Mouse (Mus musculus) regulatory T cell (primary cell): ENCODE measurements around the gene Sowahb.

Experiments used
- in situ Hi-C: fragments of 300-600 bp; cut with MboI, MseI; formaldehyde crosslinking; loops from one replicate; pipeline ENCODE4 v1.15.1; 2025; ENCODE audit warnings: high pct_unique_total_duplicates

Sowahb gene

GRCm38 (mm10) chr5:93044584-93045370 lies at the start of gene Sowahb:
Gene Sowahb (minus strand): TSS chr5:93045022.
- in situ Hi-C loops: no loop called here

GRCm38 (mm10) chr5:93093638-93094527 lies 49.1 kb upstream of the Sowahb start:
- in situ Hi-C loops: loop anchor here (5.0 kb wide), 1 partner anchor 173 kb away; the partner anchor contains the start of gene Ccng2

GRCm38 (mm10) chr5:93092857-93093622 lies 48.2 kb upstream of the Sowahb start, which contains the start of gene Sept11:
Gene Sept11 (plus strand): TSS chr5:93093437.
- in situ Hi-C loops: loop anchor here (5.0 kb wide), 1 partner anchor 174 kb away; the partner anchor contains the start of gene Ccng2

- in situ Hi-C loops: loop anchor here (5.0 kb wide), 1 partner anchor 175 kb away; the partner anchor contains the start of gene Ccng2
Measured at GRCm38 (mm10) chr5:93092147-93092781, 47.4 kb upstream of the Sowahb start.

GRCm38 (mm10) chr5:93091266-93091665 lies 46.4 kb upstream of the Sowahb start:
- in situ Hi-C loops: loop anchor here (5.0 kb wide), 1 partner anchor 176 kb away; the partner anchor contains the start of gene Ccng2

- in situ Hi-C loops: no loop called here
Measured at GRCm38 (mm10) chr5:93085900-93086299, 41.1 kb upstream of the Sowahb start.

- in situ Hi-C loops: no loop called here
Measured at GRCm38 (mm10) chr5:93085015-93085598, 40.3 kb upstream of the Sowahb start.

- in situ Hi-C loops: no loop called here
Measured at GRCm38 (mm10) chr5:93079596-93079995, 34.8 kb upstream of the Sowahb start.

DNA sequence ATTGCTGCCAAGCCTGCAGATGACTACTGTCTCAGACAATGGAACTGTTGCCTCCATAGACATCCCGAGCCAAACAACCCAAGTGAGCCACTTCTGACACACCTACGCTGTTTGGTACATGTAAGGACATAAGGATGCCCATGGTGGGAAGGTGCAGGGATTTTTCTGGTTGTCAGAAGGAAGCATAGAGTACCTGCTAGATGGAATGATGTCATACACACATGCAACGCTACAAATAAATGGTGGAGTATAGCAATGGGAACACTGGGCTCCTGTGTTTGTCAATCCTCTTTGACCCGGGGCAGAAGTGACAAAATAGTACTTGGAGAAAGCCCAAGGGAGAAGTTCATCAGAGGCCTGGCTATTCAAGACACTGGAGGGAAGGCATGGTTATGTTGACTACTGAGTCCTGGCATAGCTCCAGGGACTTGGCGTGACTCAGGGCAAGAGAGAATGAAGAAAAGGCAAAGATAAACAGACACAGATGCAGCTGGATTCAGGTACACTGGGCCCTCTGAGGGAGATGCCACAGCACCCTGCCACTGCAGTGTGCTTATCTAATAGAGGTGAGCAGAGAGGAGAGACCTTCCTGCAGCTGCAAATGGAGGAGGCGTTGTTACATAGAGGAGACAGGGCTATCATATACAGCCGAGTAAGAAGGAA lies 33.0 kb upstream of the Sowahb start:
- in situ Hi-C loops: no loop called here

DNA sequence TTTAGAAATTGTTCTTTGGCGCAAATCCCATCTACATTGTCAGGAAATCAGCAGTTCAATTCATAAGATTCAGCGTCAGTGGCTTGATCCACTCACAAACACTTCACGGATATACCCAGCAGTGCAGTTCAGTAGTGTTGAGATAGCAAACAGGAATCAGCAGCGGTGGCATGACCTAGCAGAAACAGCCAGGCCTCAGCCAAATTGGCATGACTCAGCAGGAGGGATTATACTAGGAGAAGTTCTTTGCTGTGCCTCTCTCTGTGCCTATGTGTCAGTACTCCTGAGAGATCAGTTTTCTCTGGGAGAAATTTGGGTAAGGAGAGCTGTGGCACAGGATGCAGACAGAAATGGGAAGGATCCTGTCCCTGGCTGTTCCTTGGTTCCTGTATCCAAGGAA lies 16.0 kb upstream of the Sowahb start:
- in situ Hi-C loops: no loop called here

DNA sequence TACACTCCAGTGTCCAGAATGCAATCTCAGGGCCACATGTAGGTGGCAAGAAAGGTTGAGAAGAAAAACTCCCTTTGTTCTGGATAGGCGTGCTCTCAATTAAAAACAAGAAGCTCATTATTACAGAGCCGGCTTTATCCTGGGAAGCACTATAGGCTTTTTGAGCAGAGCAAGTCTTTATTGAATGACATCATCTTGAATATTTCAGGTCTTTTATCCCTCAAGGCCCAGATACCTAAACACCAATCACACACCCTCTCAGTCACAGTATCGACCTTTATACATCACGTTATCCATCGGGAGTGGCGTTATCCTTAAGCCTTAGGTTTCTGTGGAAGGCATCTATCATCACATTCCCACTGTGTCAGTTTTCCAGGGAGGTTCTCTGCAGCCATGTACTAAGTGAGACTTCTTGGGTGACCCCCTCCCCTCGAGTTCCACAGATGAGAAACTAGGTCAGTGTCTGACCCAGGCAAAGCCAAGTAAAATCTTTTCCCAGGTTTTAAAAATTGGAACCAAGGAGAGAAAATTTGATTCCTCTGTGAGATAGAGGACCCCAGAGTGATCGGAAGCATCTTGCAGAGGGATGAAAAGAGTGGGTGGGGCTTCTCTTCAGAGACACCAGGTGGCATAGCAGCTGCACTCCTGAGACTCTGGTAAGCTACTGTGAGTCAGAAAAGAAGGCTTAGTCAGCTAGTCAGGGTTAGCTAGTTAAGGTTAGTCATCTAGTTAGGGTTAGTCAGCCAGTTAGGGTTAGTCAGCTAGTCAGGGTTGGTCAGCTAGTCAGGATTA lies 9.0 kb upstream of the Sowahb start:
- in situ Hi-C loops: no loop called here

- in situ Hi-C loops: no loop called here
Measured at GRCm38 (mm10) chr5:93051951-93052350, 7.1 kb upstream of the Sowahb start.

GRCm38 (mm10) chr5:93051041-93051440 lies 6.2 kb upstream of the Sowahb start:
- in situ Hi-C loops: no loop called here

- in situ Hi-C loops: no loop called here
Measured at GRCm38 (mm10) chr5:93049971-93050370, 5.1 kb upstream of the Sowahb start.

- in situ Hi-C loops: no loop called here
Measured at GRCm38 (mm10) chr5:93048481-93049240, 3.8 kb upstream of the Sowahb start.

DNA sequence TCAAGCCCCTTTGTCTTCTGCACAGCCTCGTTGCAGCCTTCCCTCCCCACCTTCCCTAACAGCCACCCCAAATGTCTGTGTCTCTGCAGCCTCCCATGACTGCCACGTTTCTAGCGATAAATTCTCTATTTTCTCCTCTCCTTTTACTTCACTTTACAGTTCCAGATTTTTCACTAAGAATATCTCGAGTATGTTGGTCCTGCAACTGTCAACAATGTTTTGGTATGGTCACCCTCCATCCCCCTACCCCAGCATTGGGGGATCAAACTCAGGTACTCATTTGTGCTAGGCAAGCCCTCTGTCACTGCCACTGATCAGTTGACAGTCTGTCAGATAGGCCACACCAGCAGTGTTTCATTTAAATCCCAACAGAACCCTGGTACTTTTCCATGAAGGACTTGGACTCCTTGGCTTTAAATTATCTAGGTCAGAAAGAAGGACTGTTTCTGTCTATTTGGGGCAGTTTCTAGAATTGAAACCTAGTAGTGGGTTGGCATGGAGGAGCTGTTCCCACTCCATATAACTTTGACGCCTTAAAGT lies 1.6 kb upstream of the Sowahb start:
- in situ Hi-C loops: no loop called here

DNA sequence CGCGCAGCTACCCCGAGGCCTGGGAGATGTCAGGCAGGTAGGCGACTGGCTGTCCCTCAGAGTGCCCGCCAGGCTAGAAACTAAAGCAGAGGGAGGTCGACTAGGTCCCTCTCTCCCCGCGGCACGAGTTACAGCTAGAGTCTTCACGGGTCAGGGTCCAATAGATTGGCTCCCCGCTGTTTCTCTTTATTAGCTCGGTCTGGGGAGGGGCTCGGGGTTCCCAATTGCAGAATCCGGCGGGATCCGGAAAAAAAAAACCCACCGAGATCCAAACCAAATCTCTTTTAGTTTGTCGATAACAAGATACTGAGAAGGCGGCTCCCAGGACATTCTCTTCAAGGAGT lies 521 bp upstream of the Sowahb start:
- in situ Hi-C loops: no loop called here
